Comparison of ENCODE assay signal across 8 mouse cellular contexts in the genomic region with DNA sequence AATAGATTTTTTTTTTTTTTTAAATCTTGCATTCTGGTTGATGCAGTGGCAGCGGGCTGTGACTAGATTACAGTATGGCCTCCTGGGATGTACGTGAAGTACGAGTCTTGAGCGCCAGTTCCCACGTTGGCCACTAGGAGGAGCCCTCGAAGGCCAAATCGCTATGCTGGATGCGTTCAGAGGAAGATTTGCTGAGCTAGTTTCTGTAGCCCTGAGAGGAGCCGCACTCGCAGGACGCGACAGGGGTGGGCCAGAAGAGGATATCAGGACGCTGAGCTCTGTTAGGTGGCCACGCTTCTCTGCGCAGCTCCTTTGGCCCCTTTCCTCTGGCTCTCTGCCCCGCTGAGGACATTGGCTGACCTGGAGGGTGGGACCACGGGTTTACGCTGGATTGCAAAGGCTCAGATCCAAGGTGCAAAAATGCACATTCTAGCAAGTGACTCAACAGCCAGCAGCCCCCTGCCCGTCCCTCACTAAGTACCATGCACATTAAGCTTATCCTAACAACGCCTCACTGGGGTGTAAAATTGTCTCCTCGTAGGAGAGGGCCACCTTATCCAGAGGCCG. TPM values are rescaled to one million over a fixed set of nuclear protein-coding genes. Genes with fewer than 3 reads are reported as not detected.
DNase-seq lines count a peak whose midpoint lies in the region; ATAC-seq and TF ChIP-seq lines count a peak whose summit lies in the region.

No protein-coding gene starts in this region.

- H3K36me3 ChIP-seq in forebrain, embryonic 14.5 days (ENCODE audit: control insufficient read depth, insufficient read depth, low read length): no peaks in the 10 kb centered on the region
- H3K36me3 ChIP-seq in liver, postnatal 0 days (replicated peaks; ENCODE audit: insufficient read depth, low read length): 0 out of 2 replicates have a peak, but pooled peaks cover 4% of the 10 kb centered on the region
- H3K36me3 ChIP-seq in neural tube, embryonic 13.5 days: no peaks in the 10 kb centered on the region

- H3K4me2 ChIP-seq in forebrain, embryonic 14.5 days (ENCODE audit: low read length): peak overlapping the region; percentile 52
- H3K4me2 ChIP-seq in liver, postnatal 0 days (ENCODE audit: low read depth, low read length): peak overlapping the region; percentile 63
- peak overlapping the region; percentile 57 for H3K4me2 ChIP-seq in neural tube, embryonic 13.5 days

- 13% methylated on average over 22 of the region's 22 CpGs for WGBS in forebrain, embryonic 14.5 days
- WGBS in liver, postnatal 0 days (ENCODE audit: insufficient replicate concordance): 7% methylated on average over 22 of the region's 22 CpGs
- 10% methylated on average over 22 of the region's 22 CpGs for WGBS in neural tube, embryonic 13.5 days

- H3K9me3 ChIP-seq in forebrain, embryonic 14.5 days (replicated peaks; ENCODE audit: control insufficient read depth, low read length): no peaks in the 10 kb centered on the region
- no peaks in the 10 kb centered on the region for H3K9me3 ChIP-seq in liver, postnatal 0 days (ENCODE audit: low read length)
- H3K9me3 ChIP-seq in neural tube, embryonic 13.5 days: no peaks in the 10 kb centered on the region

- peak overlapping the region; percentile 57 for H3K9ac ChIP-seq in forebrain, embryonic 14.5 days (ENCODE audit: low read length)
- H3K9ac ChIP-seq in liver, postnatal 0 days (replicated peaks): peak overlapping the region; percentile 59
- H3K9ac ChIP-seq in neural tube, embryonic 13.5 days: peak overlapping the region; percentile 57

- DNase-seq in ES-CJ7 (ENCODE audit: low read depth, low spot score): peak; percentile 93
- peak; percentile 94 for DNase-seq in forebrain, embryonic 14.5 days (ENCODE audit: low spot score)
- peak; percentile 88 to 94 for DNase-seq in heart, postnatal 14 days
- DNase-seq in layer of hippocampus, adult 11-12 months (ENCODE audit: low spot score): peak; percentile 94
- peak; percentile 88 for DNase-seq in liver, postnatal 0 days
- peak; percentile 62 for DNase-seq in telencephalon, adult 2 months (ENCODE audit: low read depth, low spot score)

- intact Hi-C loops in heart, postnatal 14 days (cut with DNase I): loop anchor here (1.0 to 10.0 kb wide), 4 partner anchors 64 to 290 kb away; partner anchors contain the start of gene Ccn5

- H3K27me3 ChIP-seq in forebrain, embryonic 14.5 days (replicated peaks; ENCODE audit: control insufficient read depth, insufficient read depth, low read length): no peaks in the 10 kb centered on the region
- H3K27me3 ChIP-seq in liver, postnatal 0 days (ENCODE audit: insufficient read depth, low read length): no peaks in the 10 kb centered on the region
- no peaks in the 10 kb centered on the region for H3K27me3 ChIP-seq in neural tube, embryonic 13.5 days

- peak; percentile 67; the same call in 1 of the 2 replicates for ATAC-seq in cerebellum, adult (ENCODE audit: insufficient number of reproducible peaks, low FRiP score, low TSS enrichment)
- ATAC-seq in forebrain, embryonic 14.5 days: peak; percentile 75
- ATAC-seq in liver, postnatal 0 days: peak; percentile 24
- peak; percentile 82 for ATAC-seq in neural tube, embryonic 13.5 days (ENCODE audit: low read depth)

- peak; percentile 23; the same call in 1 of the 2 replicates for TF ChIP-seq EP300 in liver, postnatal 0 days (IDR thresholded peaks at IDR 0.05; ENCODE audit: low read depth)

- H3K27ac ChIP-seq in forebrain, embryonic 14.5 days (ENCODE audit: low read depth, low read length): no peak overlapping the region
- peak overlapping the region; percentile 74 for H3K27ac ChIP-seq in liver, postnatal 0 days (ENCODE audit: low read depth)
- H3K27ac ChIP-seq in neural tube, embryonic 13.5 days (replicated peaks): no peak overlapping the region

- peak overlapping the region; percentile 17; the same call in 1 of the 2 replicates for H3K4me3 ChIP-seq in forebrain, embryonic 14.5 days (ENCODE audit: low read depth, low read length)
- H3K4me3 ChIP-seq in liver, postnatal 0 days (ENCODE audit: low read depth, low read length): 0 out of 2 replicates have a peak overlapping the region, but pooled peaks have one; percentile 7
- H3K4me3 ChIP-seq in neural tube, embryonic 13.5 days: peak overlapping the region; percentile 22

- TF ChIP-seq CTCF in liver, postnatal 0 days (IDR thresholded peaks at IDR 0.05; ENCODE audit: low read depth): peak; percentile 98

- no peaks in the 10 kb centered on the region for H3K4me1 ChIP-seq in forebrain, embryonic 14.5 days (ENCODE audit: control insufficient read depth, insufficient read depth, low read length)
- peaks cover 11% of the 10 kb centered on the region; the same call in 1 of the 2 replicates for H3K4me1 ChIP-seq in liver, postnatal 0 days (ENCODE audit: insufficient read depth)
- H3K4me1 ChIP-seq in neural tube, embryonic 13.5 days (replicated peaks): peaks cover 4% of the 10 kb centered on the region; the same call in 1 of the 2 replicates

RNA-seq across cellular contexts. Expression of gene Hnf4a, which starts 28.4 kb away (rescaled TPM):
- polyA plus RNA-seq in forebrain, embryonic 14.5 days (2014; fragmentation: Nextera tagmentation; extraction: Ambion mirVana): not detected in 2 replicates
- under 1 TPM in 1 of 2 experiments, not detected in 1; 0.05 TPM for total RNA-seq in heart, postnatal 14 days (2021)
- polyA plus RNA-seq in liver, postnatal 0 days (2015; fragmentation: Nextera tagmentation; extraction: Ambion mirVana): 25.1 and 27.5 TPM in 2 replicates
- not detected in 2 replicates for polyA plus RNA-seq in neural tube, embryonic 13.5 days (2015; fragmentation: Nextera tagmentation; extraction: Ambion mirVana)

RNA-seq across cellular contexts. Expression of gene R3hdml, which starts 42.9 kb away (rescaled TPM):
- 0.40 TPM in 1 of 2 replicates, not detected in the other for polyA plus RNA-seq in forebrain, embryonic 14.5 days (2014; fragmentation: Nextera tagmentation; extraction: Ambion mirVana)
- not detected for total RNA-seq in heart, postnatal 14 days (2021)
- polyA plus RNA-seq in liver, postnatal 0 days (2015; fragmentation: Nextera tagmentation; extraction: Ambion mirVana): not detected in 2 replicates
- polyA plus RNA-seq in neural tube, embryonic 13.5 days (2015; fragmentation: Nextera tagmentation; extraction: Ambion mirVana): not detected in 2 replicates

Comparison
In these comparisons a context has a peak if more than half of its experiments do, and no peak if none do; other contexts are left out.
1. ATAC-seq: peak in every context shown above with its lines; median percentile 82 in neural tube, embryonic 13.5 days; 75 in forebrain, embryonic 14.5 days; 67 in cerebellum, adult; 24 in liver, postnatal 0 days.
2. RNA of gene Hnf4a, which starts 28.4 kb away (polyA plus RNA-seq): 25.1 to 27.5 TPM in liver, postnatal 0 days; not detected in neural tube, embryonic 13.5 days and not detected in forebrain, embryonic 14.5 days; every median in the first group is over 10 times any median in the second.
3. Peak in every context shown above with its lines, with median percentiles within 50 percentile points of each other: DNase-seq, H3K4me2 ChIP-seq, H3K4me3 ChIP-seq and H3K9ac ChIP-seq.